Mouse (Mus musculus) stomach, postnatal 0 days (tissue): ENCODE results near the gene Ambra1.

Experiments
- CTCF ChIP-seq: IDR thresholded peaks from 2 replicates; pipeline ENCODE4 v1.5.1; 2016; ENCODE audit warnings: antibody characterized with exemption, low read depth, mild to moderate bottlenecking, moderate library complexity
- EP300 ChIP-seq: optimal IDR thresholded peaks from 2 replicates; pipeline ENCODE3; 2016; ENCODE audit warnings: antibody characterized with exemption

- no peak for TF ChIP-seq CTCF
- TF ChIP-seq EP300, result no peak
Measured at GRCm38 (mm10) chr2:91945483-91945882, 215.5 kb downstream of the Ambra1 start, which contains the start of gene Gm9821.
